Mouse (Mus musculus) G1E (cell line): ENCODE measurements around the gene Maml2.

ENCODE experiments used
- CTCF ChIP-seq: IDR thresholded peaks from 2 replicates; pipeline ENCODE4 v1.5.1; 2012; ENCODE audit warnings: low read depth, low read length, inconsistent platforms, mixed read lengths
- TAL1 ChIP-seq: conservative IDR thresholded peaks from 2 replicates; pipeline ENCODE4 v1.6.1; 2012; ENCODE audit warnings: low read depth, low read length, inconsistent platforms, mixed read lengths

DNA sequence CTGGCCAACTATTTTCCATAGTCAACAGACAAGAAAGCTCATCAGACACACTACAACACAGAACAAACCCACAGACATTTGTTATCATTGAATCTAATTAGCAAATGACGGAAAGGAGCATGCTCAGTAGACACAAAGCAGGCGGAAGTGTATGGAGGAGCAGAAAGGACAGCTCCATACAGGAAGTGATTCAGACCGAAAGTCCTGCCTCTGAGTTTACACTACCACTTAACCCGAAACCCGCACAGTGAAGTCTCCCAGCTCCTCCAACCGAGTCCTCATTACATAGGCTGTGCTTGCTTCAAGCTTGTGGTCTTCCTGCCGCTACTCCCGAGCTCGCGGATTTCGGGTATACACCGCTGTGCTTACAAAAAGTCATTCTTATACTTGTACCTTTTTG lies 404.0 kb downstream of the Maml2 start:
- TF ChIP-seq CTCF, result no peak
- TF ChIP-seq TAL1, result no peak
